Mouse (Mus musculus): ENCODE measurements around the gene Tmem184b. TPM values are rescaled to one million over a fixed set of nuclear protein-coding genes. Genes with fewer than 3 reads are reported as not detected.

Gene Tmem184b
- polyA plus RNA-seq, 1 experiment: 74.2 TPM

- peaks cover 50% of the 10 kb centered on the region for H3K79me2 ChIP-seq (ENCODE audit: control insufficient read depth, insufficient read depth)
- H3ac ChIP-seq (ENCODE audit: control insufficient read depth, insufficient read length, low read depth): peak overlapping the region; percentile 91
- peak overlapping the region; percentile 78 for H3K4me3 ChIP-seq (ENCODE audit: insufficient read depth, poor library complexity, severe bottlenecking)
- no peaks in the 10 kb centered on the region for H3K27me3 ChIP-seq (ENCODE audit: control insufficient read depth, insufficient read depth, insufficient read length)
- H3K36me3 ChIP-seq (ENCODE audit: control insufficient read depth, insufficient read depth): no peaks in the 10 kb centered on the region
- peak; percentile 2 for TF ChIP-seq MYOD1 (IDR thresholded peaks at IDR 0.05; ENCODE audit: control insufficient read depth, insufficient read length, low read depth)
- no peak for TF ChIP-seq CTCF (IDR thresholded peaks at IDR 0.05; ENCODE audit: control insufficient read depth, insufficient read depth, insufficient read length)
- no peak for TF ChIP-seq FOSL1 (IDR thresholded peaks at IDR 0.05; ENCODE audit: insufficient read depth, low read length, poor library complexity, severe bottlenecking)
- peak; percentile 89 for TF ChIP-seq MAX (IDR thresholded peaks at IDR 0.05)
- TF ChIP-seq MYOG (IDR thresholded peaks at IDR 0.05; ENCODE audit: control insufficient read depth, extremely low read depth, insufficient read length): no peak
- TF ChIP-seq USF1 (IDR thresholded peaks at IDR 0.05; ENCODE audit: low read depth): peak; percentile 26
- TF ChIP-seq CEBPB (IDR thresholded peaks at IDR 0.05; ENCODE audit: low read depth): no peak
- peaks cover 14% of the 10 kb centered on the region for H3K79me3 ChIP-seq (ENCODE audit: low read depth)
These were observed 55.4 kb downstream of the Tmem184b start for GRCm38 (mm10) chr15:79347845-79348506.

GRCm38 (mm10) chr15:79347165-79347844 lies 56.1 kb downstream of the Tmem184b start:
- H3ac ChIP-seq (ENCODE audit: control insufficient read depth, insufficient read length, low read depth): peak overlapping the region; percentile 91
- H3K79me2 ChIP-seq (ENCODE audit: control insufficient read depth, insufficient read depth): peaks cover 43% of the 10 kb centered on the region
- H3K27me3 ChIP-seq (ENCODE audit: control insufficient read depth, insufficient read depth, insufficient read length): no peaks in the 10 kb centered on the region
- TF ChIP-seq MYOG (IDR thresholded peaks at IDR 0.05; ENCODE audit: control insufficient read depth, extremely low read depth, insufficient read length) (no peak), CEBPB (IDR thresholded peaks at IDR 0.05; ENCODE audit: low read depth) (no peak), USF1 (IDR thresholded peaks at IDR 0.05; ENCODE audit: low read depth) (peak; percentile 64), MAX (IDR thresholded peaks at IDR 0.05) (peak; percentile 50)
- H3K36me3 ChIP-seq (ENCODE audit: control insufficient read depth, insufficient read depth): no peaks in the 10 kb centered on the region
- peak overlapping the region; percentile 78 for H3K4me3 ChIP-seq (ENCODE audit: insufficient read depth, poor library complexity, severe bottlenecking)
- H3K79me3 ChIP-seq (ENCODE audit: low read depth): peaks cover 13% of the 10 kb centered on the region

GRCm38 (mm10) chr15:79346051-79346793 lies 57.1 kb downstream of the Tmem184b start, which contains the start of gene Maff:
Gene Maff, plus strand, starts transcription at chr15:79346621.
- H3K36me3 ChIP-seq (ENCODE audit: control insufficient read depth, insufficient read depth): no peaks in the 10 kb centered on the region
- peak within 1 kb of the TSS; percentile 78 for H3K4me3 ChIP-seq (ENCODE audit: insufficient read depth, poor library complexity, severe bottlenecking)
- H3K27me3 ChIP-seq (ENCODE audit: control insufficient read depth, insufficient read depth, insufficient read length): no peaks in the 10 kb centered on the region
- peaks cover 13% of the 10 kb centered on the region for H3K79me3 ChIP-seq (ENCODE audit: low read depth)
- no peak for TF ChIP-seq MYOD1 (IDR thresholded peaks at IDR 0.05; ENCODE audit: control insufficient read depth, insufficient read length, low read depth)
- peak; percentile 88 for TF ChIP-seq CEBPB (IDR thresholded peaks at IDR 0.05; ENCODE audit: low read depth)
- peak within 1 kb of the TSS; percentile 91 for H3ac ChIP-seq (ENCODE audit: control insufficient read depth, insufficient read length, low read depth)
- peaks cover 34% of the 10 kb centered on the region for H3K79me2 ChIP-seq (ENCODE audit: control insufficient read depth, insufficient read depth)

- H3ac ChIP-seq (ENCODE audit: control insufficient read depth, insufficient read length, low read depth): no peak overlapping the region
- H3K27me3 ChIP-seq (ENCODE audit: control insufficient read depth, insufficient read depth, insufficient read length): no peaks in the 10 kb centered on the region
- H3K79me3 ChIP-seq (ENCODE audit: low read depth): peaks cover 4% of the 10 kb centered on the region
- no peaks in the 10 kb centered on the region for H3K36me3 ChIP-seq (ENCODE audit: control insufficient read depth, insufficient read depth)
- H3K4me3 ChIP-seq (ENCODE audit: insufficient read depth, poor library complexity, severe bottlenecking): no peak overlapping the region
- no peak for TF ChIP-seq USF1 (IDR thresholded peaks at IDR 0.05; ENCODE audit: low read depth)
- no peak for TF ChIP-seq MYOG (IDR thresholded peaks at IDR 0.05; ENCODE audit: control insufficient read depth, extremely low read depth, insufficient read length)
- no peak for TF ChIP-seq MYOD1 (IDR thresholded peaks at IDR 0.05; ENCODE audit: control insufficient read depth, insufficient read length, low read depth)
- no peak for TF ChIP-seq FOSL1 (IDR thresholded peaks at IDR 0.05; ENCODE audit: insufficient read depth, low read length, poor library complexity, severe bottlenecking)
- TF ChIP-seq MAX (IDR thresholded peaks at IDR 0.05): no peak
- no peak for TF ChIP-seq CEBPB (IDR thresholded peaks at IDR 0.05; ENCODE audit: low read depth)
- no peak for TF ChIP-seq CTCF (IDR thresholded peaks at IDR 0.05; ENCODE audit: control insufficient read depth, insufficient read depth, insufficient read length)
- peaks cover 18% of the 10 kb centered on the region for H3K79me2 ChIP-seq (ENCODE audit: control insufficient read depth, insufficient read depth)
These were observed 58.7 kb downstream of the Tmem184b start for GRCm38 (mm10) chr15:79344627-79345026.

GRCm38 (mm10) chr15:79342641-79343337 lies 60.6 kb downstream of the Tmem184b start:
- no peaks in the 10 kb centered on the region for H3K79me2 ChIP-seq (ENCODE audit: control insufficient read depth, insufficient read depth)
- no peak overlapping the region for H3K4me3 ChIP-seq (ENCODE audit: insufficient read depth, poor library complexity, severe bottlenecking)
- TF ChIP-seq MYOG (IDR thresholded peaks at IDR 0.05; ENCODE audit: control insufficient read depth, extremely low read depth, insufficient read length) (no peak), FOSL1 (IDR thresholded peaks at IDR 0.05; ENCODE audit: insufficient read depth, low read length, poor library complexity, severe bottlenecking) (no peak), MAX (IDR thresholded peaks at IDR 0.05) (no peak), CEBPB (IDR thresholded peaks at IDR 0.05; ENCODE audit: low read depth) (no peak), USF1 (IDR thresholded peaks at IDR 0.05; ENCODE audit: low read depth) (no peak)
- no peak overlapping the region for H3ac ChIP-seq (ENCODE audit: control insufficient read depth, insufficient read length, low read depth)
- no peaks in the 10 kb centered on the region for H3K27me3 ChIP-seq (ENCODE audit: control insufficient read depth, insufficient read depth, insufficient read length)
- no peaks in the 10 kb centered on the region for H3K79me3 ChIP-seq (ENCODE audit: low read depth)
- H3K36me3 ChIP-seq (ENCODE audit: control insufficient read depth, insufficient read depth): no peaks in the 10 kb centered on the region
